Mouse (Mus musculus): ENCODE measurements around the gene Creb5.

The Creb5 gene

GRCm38 (mm10) chr6:53637356-53638351, 350.6 kb downstream of the Creb5 start:
- no peak for DNase-seq (ENCODE audit: low read depth in 1 of 2, low spot score in 2 of 2)

- DNase-seq (ENCODE audit: low read depth in 1 of 2, low spot score in 2 of 2): no peak
These were observed 354.8 kb downstream of the Creb5 start for GRCm38 (mm10) chr6:53641633-53642605.

GRCm38 (mm10) chr6:53642826-53643356, 355.8 kb downstream of the Creb5 start:
- DNase-seq (ENCODE audit: low read depth in 1 of 2, low spot score in 2 of 2): no peak

- DNase-seq (ENCODE audit: low read depth in 1 of 2, low spot score in 2 of 2): no peak
These were observed 356.4 kb downstream of the Creb5 start for GRCm38 (mm10) chr6:53643481-53643880.

- DNase-seq (ENCODE audit: low read depth in 1 of 2, low spot score in 2 of 2): no peak
These were observed 357.0 kb downstream of the Creb5 start for GRCm38 (mm10) chr6:53644056-53644455.

- no peak for DNase-seq (ENCODE audit: low read depth in 1 of 2, low spot score in 2 of 2)
These were observed 357.9 kb downstream of the Creb5 start for GRCm38 (mm10) chr6:53644971-53645370.

- DNase-seq (ENCODE audit: low read depth in 1 of 2, low spot score in 2 of 2): no peak
These were observed 362.7 kb downstream of the Creb5 start for GRCm38 (mm10) chr6:53649782-53650181.

GRCm38 (mm10) chr6:53652691-53653090, 365.6 kb downstream of the Creb5 start:
- no peak for DNase-seq (ENCODE audit: low read depth in 1 of 2, low spot score in 2 of 2)

GRCm38 (mm10) chr6:53653706-53654360, 366.8 kb downstream of the Creb5 start:
- no peak for DNase-seq (ENCODE audit: low read depth in 1 of 2, low spot score in 2 of 2)

- DNase-seq (ENCODE audit: low read depth in 1 of 2, low spot score in 2 of 2): no peak
These were observed 367.3 kb downstream of the Creb5 start for GRCm38 (mm10) chr6:53654361-53654824.

- no peak for DNase-seq (ENCODE audit: low read depth in 1 of 2, low spot score in 2 of 2)
These were observed 369.4 kb downstream of the Creb5 start for GRCm38 (mm10) chr6:53656466-53656865.

GRCm38 (mm10) chr6:53657483-53657882, 370.4 kb downstream of the Creb5 start:
- no peak for DNase-seq (ENCODE audit: low read depth in 1 of 2, low spot score in 2 of 2)

- DNase-seq (ENCODE audit: low read depth in 1 of 2, low spot score in 2 of 2): no peak
These were observed 376.1 kb downstream of the Creb5 start for GRCm38 (mm10) chr6:53662858-53663833.

GRCm38 (mm10) chr6:53664759-53665158, 377.7 kb downstream of the Creb5 start:
- DNase-seq (ENCODE audit: low read depth in 1 of 2, low spot score in 2 of 2): no peak

GRCm38 (mm10) chr6:53666503-53666902, 379.4 kb downstream of the Creb5 start:
- DNase-seq (ENCODE audit: low read depth in 1 of 2, low spot score in 2 of 2): no peak

GRCm38 (mm10) chr6:53678307-53678706, 391.2 kb downstream of the Creb5 start:
- no peak for DNase-seq (ENCODE audit: low read depth in 1 of 2, low spot score in 2 of 2)

GRCm38 (mm10) chr6:53680046-53680445, 393.0 kb downstream of the Creb5 start:
- no peak for DNase-seq (ENCODE audit: low read depth in 1 of 2, low spot score in 2 of 2)

GRCm38 (mm10) chr6:53684416-53684815, 397.3 kb downstream of the Creb5 start:
- DNase-seq (ENCODE audit: low read depth in 1 of 2, low spot score in 2 of 2): no peak

GRCm38 (mm10) chr6:53685323-53685722, 398.3 kb downstream of the Creb5 start:
- DNase-seq (ENCODE audit: low read depth in 1 of 2, low spot score in 2 of 2): no peak

All from monocyte, adult 2 months (primary cell).